Mouse (Mus musculus) forebrain, embryonic 16.5 days (tissue): ENCODE results near the gene Smim15. TPM values are rescaled to one million over a fixed set of nuclear protein-coding genes. Genes with fewer than 3 reads are reported as not detected.

Source experiments
- ATAC-seq: fragments of 200-750 bp; cut with Nextera tagmentation; 2 replicates; pipeline ENCODE4 v1.8.0; 2017; ENCODE audit warnings: mild to moderate bottlenecking, moderate library complexity
- H3K27ac ChIP-seq: fragments of 300-500 bp; sonication (generic); 2 replicates; pipeline ENCODE4 v1.5.1; 2014; ENCODE audit warnings: low read length, control low read depth
- H3K27me3 ChIP-seq: fragments of 300-500 bp; sonication (generic); replicated peaks from 2 replicates; pipeline ENCODE4 v1.6.1; 2014; ENCODE audit warnings: low read length; ENCODE audit not compliant: control insufficient read depth, insufficient read depth
- H3K36me3 ChIP-seq: fragments of 300-500 bp; sonication (generic); 2 replicates; pipeline ENCODE4 v1.6.1; 2014; ENCODE audit not compliant: control insufficient read depth, insufficient read depth
- H3K4me1 ChIP-seq: fragments of 300-500 bp; sonication (generic); replicated peaks from 2 replicates; pipeline ENCODE4 v1.6.1; 2014; ENCODE audit warnings: low read length; ENCODE audit not compliant: control insufficient read depth, insufficient read depth
- H3K4me2 ChIP-seq: fragments of 300-500 bp; sonication (generic); 2 replicates; pipeline ENCODE4 v1.6.1; 2014; ENCODE audit warnings: mild to moderate bottlenecking, low read length, control low read depth
- H3K4me3 ChIP-seq: fragments of 300-500 bp; sonication (generic); replicated peaks from 2 replicates; pipeline ENCODE4 v1.5.1; 2014; ENCODE audit warnings: mild to moderate bottlenecking, low read length, control low read depth
- H3K9ac ChIP-seq: fragments of 300-500 bp; sonication (generic); replicated peaks from 2 replicates; pipeline ENCODE4 v1.6.1; 2014; ENCODE audit warnings: low read depth, low read length, control low read depth
- H3K9me3 ChIP-seq: fragments of 300-500 bp; sonication (generic); 2 replicates; pipeline ENCODE4 v1.6.1; 2016; ENCODE audit warnings: low read length; ENCODE audit not compliant: control insufficient read depth
- WGBS: fragments of 180-500 bp; shearing (Covaris S2); extraction: QIAGEN DNeasy Blood & Tissue Kit; methylation state at CpG from one replicate; pipeline ENCODE4 v1.1.7; 2014; 5-methylcytosine and 5-hydroxymethylcytosine counted together
- polyA plus RNA-seq: library from polyadenylated mRNA; unstranded; fragments of >200 nt; fragmentation: Nextera tagmentation; extraction: Ambion mirVana; gene quantifications from 2 replicates; pipeline ENCODE4 v1.2.1, GENCODE M21; 2015

Smim15 gene
- polyA plus RNA-seq, 1 experiment from 2014 or later, result 46.7 TPM

GRCm38 (mm10) chr13:108047364-108047763 is 3.1 kb downstream of the Smim15 start:
- Histone ChIP-seq H3K4me3 (no peak overlapping the region), H3K4me2 (no peak overlapping the region), H3K9ac (no peak overlapping the region), H3K27ac (no peak overlapping the region), H3K4me1 (peaks cover 23% of the 10 kb centered on the region), H3K9me3 (no peaks in the 10 kb centered on the region), H3K36me3 (no peaks in the 10 kb centered on the region), H3K27me3 (no peaks in the 10 kb centered on the region)
- ATAC-seq, result no peak
- WGBS, result 61% methylated on average over 6 of the region's 6 CpGs

- ATAC-seq, result no peak
- no peaks in the 10 kb centered on the region for H3K9me3 ChIP-seq
- no peak overlapping the region for H3K27ac ChIP-seq
- H3K4me2 ChIP-seq, result no peak overlapping the region
- H3K9ac ChIP-seq, result no peak overlapping the region
- 85% methylated on average over 3 of the region's 3 CpGs for WGBS
- no peaks in the 10 kb centered on the region for H3K36me3 ChIP-seq
- H3K4me1 ChIP-seq, result peaks cover 13% of the 10 kb centered on the region
- H3K4me3 ChIP-seq, result no peak overlapping the region
- no peaks in the 10 kb centered on the region for H3K27me3 ChIP-seq
Measured at GRCm38 (mm10) chr13:108056896-108057295, 12.7 kb downstream of the Smim15 start.

GRCm38 (mm10) chr13:108060286-108060885 is 16.1 kb downstream of the Smim15 start:
- Histone ChIP-seq H3K4me1 (peaks cover 13% of the 10 kb centered on the region), H3K4me2 (no peak overlapping the region), H3K9ac (no peak overlapping the region), H3K4me3 (no peak overlapping the region), H3K9me3 (no peaks in the 10 kb centered on the region), H3K36me3 (no peaks in the 10 kb centered on the region), H3K27me3 (no peaks in the 10 kb centered on the region), H3K27ac (peak overlapping the region; percentile 12; the same call in 1 of the 2 replicates)
- 5% methylated on average over 7 of the region's 7 CpGs for WGBS
- peak; percentile 89 for ATAC-seq

- Histone ChIP-seq H3K9ac (no peak overlapping the region), H3K4me1 (peaks cover 13% of the 10 kb centered on the region), H3K4me3 (no peak overlapping the region), H3K4me2 (no peak overlapping the region), H3K27me3 (no peaks in the 10 kb centered on the region), H3K36me3 (no peaks in the 10 kb centered on the region), H3K9me3 (no peaks in the 10 kb centered on the region), H3K27ac (no peak overlapping the region)
- no peak for ATAC-seq
- WGBS, result 17% methylated on average over 8 of the region's 8 CpGs
Measured at GRCm38 (mm10) chr13:108060936-108061578, 16.8 kb downstream of the Smim15 start.

GRCm38 (mm10) chr13:108062900-108063299 is 18.7 kb downstream of the Smim15 start:
- Histone ChIP-seq H3K27me3 (no peaks in the 10 kb centered on the region), H3K9ac (no peak overlapping the region), H3K4me3 (no peak overlapping the region), H3K36me3 (no peaks in the 10 kb centered on the region), H3K9me3 (no peaks in the 10 kb centered on the region), H3K4me2 (no peak overlapping the region), H3K27ac (no peak overlapping the region), H3K4me1 (peaks cover 13% of the 10 kb centered on the region)
- ATAC-seq, result no peak
- WGBS, result 74% methylated on average over 5 of the region's 5 CpGs

GRCm38 (mm10) chr13:108063374-108064134 is 19.3 kb downstream of the Smim15 start:
- H3K27me3 ChIP-seq, result no peaks in the 10 kb centered on the region
- H3K27ac ChIP-seq, result no peak overlapping the region
- H3K4me3 ChIP-seq, result no peak overlapping the region
- 66% methylated on average over 11 of the region's 11 CpGs for WGBS
- ATAC-seq, result no peak
- no peaks in the 10 kb centered on the region for H3K9me3 ChIP-seq
- no peak overlapping the region for H3K4me2 ChIP-seq
- no peak overlapping the region for H3K9ac ChIP-seq
- peaks cover 13% of the 10 kb centered on the region for H3K4me1 ChIP-seq
- H3K36me3 ChIP-seq, result no peaks in the 10 kb centered on the region

GRCm38 (mm10) chr13:108064331-108064730 is 20.1 kb downstream of the Smim15 start:
- Histone ChIP-seq H3K27me3 (no peaks in the 10 kb centered on the region), H3K9me3 (no peaks in the 10 kb centered on the region), H3K4me1 (peaks cover 13% of the 10 kb centered on the region), H3K4me2 (no peak overlapping the region), H3K4me3 (no peak overlapping the region), H3K36me3 (no peaks in the 10 kb centered on the region), H3K27ac (no peak overlapping the region), H3K9ac (no peak overlapping the region)
- peak; percentile 39; the same call in 1 of the 2 replicates for ATAC-seq
- 24% methylated on average over 6 of the region's 6 CpGs for WGBS

GRCm38 (mm10) chr13:108066021-108066420 is 21.8 kb downstream of the Smim15 start:
- Histone ChIP-seq H3K4me2 (no peak overlapping the region), H3K27me3 (no peaks in the 10 kb centered on the region), H3K4me1 (peaks cover 4% of the 10 kb centered on the region), H3K9me3 (no peaks in the 10 kb centered on the region), H3K27ac (no peak overlapping the region), H3K36me3 (no peaks in the 10 kb centered on the region), H3K4me3 (no peak overlapping the region), H3K9ac (no peak overlapping the region)
- 100% methylated on average over 2 of the region's 2 CpGs for WGBS
- no peak for ATAC-seq

- Histone ChIP-seq H3K4me2 (no peak overlapping the region), H3K4me1 (no peaks in the 10 kb centered on the region), H3K36me3 (no peaks in the 10 kb centered on the region), H3K4me3 (no peak overlapping the region), H3K9me3 (no peaks in the 10 kb centered on the region), H3K27me3 (no peaks in the 10 kb centered on the region), H3K9ac (no peak overlapping the region), H3K27ac (no peak overlapping the region)
- no peak for ATAC-seq
- 57% methylated on average over 4 of the region's 4 CpGs for WGBS
Measured at GRCm38 (mm10) chr13:108069151-108069550, 24.9 kb downstream of the Smim15 start.
